Mouse (Mus musculus) bone marrow, adult 2 months (tissue): ENCODE results near the gene Aco1.

Source experiments
- CTCF ChIP-seq: fragments of 200-500 bp; IDR thresholded peaks from 2 replicates; pipeline ENCODE4 v1.5.1; 2011; ENCODE audit warnings: low read length, control low read depth; ENCODE audit not compliant: control insufficient read depth, insufficient read depth
- POLR2A ChIP-seq: fragments of 200-500 bp; IDR thresholded peaks from 2 replicates; pipeline ENCODE4 v1.6.1; 2011; ENCODE audit warnings: low read depth, mild to moderate bottlenecking, control low read depth, low read length, borderline replicate concordance; ENCODE audit not compliant: control insufficient read depth

DNA sequence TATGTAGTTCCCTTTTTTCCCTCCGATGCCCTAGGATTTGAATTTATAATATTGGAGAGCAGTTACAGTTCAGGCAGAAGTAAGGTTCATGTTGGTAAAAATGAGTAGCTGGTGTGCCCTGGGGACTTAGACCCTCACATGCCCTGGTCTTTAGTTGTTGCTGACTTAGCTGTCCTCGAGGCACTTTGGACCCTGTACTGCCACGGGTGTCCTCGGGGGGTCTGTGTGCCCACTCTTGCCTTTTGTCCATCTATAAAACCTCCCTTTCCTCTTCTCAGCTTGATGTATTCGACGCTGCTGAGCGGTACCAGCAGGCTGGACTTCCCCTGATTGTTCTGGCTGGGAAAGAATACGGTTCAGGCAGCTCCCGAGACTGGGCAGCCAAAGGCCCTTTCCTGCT lies 50.6 kb downstream of the Aco1 start:
- TF ChIP-seq CTCF (no peak), POLR2A (no peak)
